Mouse (Mus musculus): ENCODE results near the gene Ptpn11. TPM values are rescaled to one million over a fixed set of nuclear protein-coding genes. Genes with fewer than 3 reads are reported as not detected.

Ptpn11 gene
- polyA plus RNA-seq, 1 experiment from 2014 or later: 23.3 TPM

GRCm38 (mm10) chr5:121142431-121143119 is 48.6 kb downstream of the Ptpn11 start:
- Histone ChIP-seq H3K4me3 (no peak overlapping the region), H3K4me1 (no peaks in the 10 kb centered on the region), H3K9me3 (no peaks in the 10 kb centered on the region), H3K9ac (no peak overlapping the region), H3K36me3 (peaks cover 86% of the 10 kb centered on the region), H3K27ac (no peak overlapping the region), H3K27me3 (no peaks in the 10 kb centered on the region), H3K4me2 (no peak overlapping the region)
- no peak for ATAC-seq (ENCODE audit: insufficient number of reproducible peaks, low FRiP score, low TSS enrichment, low read depth)
- WGBS: 87% methylated on average over 14 of the region's 14 CpGs

DNA sequence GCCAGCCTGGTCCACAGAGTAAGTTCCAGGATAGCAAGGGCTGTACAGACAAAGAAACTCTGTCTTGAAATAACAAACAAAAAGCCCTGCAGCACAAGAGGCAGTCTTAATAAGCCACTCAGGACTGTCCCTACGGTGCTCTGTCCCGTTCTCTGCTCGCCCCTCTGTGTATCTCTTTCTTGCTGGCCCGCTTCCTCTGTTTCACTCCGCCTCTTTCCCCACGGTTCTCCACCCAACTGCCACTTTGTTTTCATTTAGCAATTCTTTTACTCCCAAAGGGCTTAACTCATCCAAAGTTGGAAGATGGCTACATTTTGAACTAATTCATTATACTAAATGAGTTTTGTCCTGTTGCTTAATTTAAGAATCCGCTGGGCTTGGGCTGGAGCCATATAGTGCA is 50.9 kb downstream of the Ptpn11 start:
- H3K4me1 ChIP-seq: no peaks in the 10 kb centered on the region
- no peak overlapping the region for H3K9ac ChIP-seq
- ATAC-seq (ENCODE audit: insufficient number of reproducible peaks, low FRiP score, low TSS enrichment, low read depth): no peak
- no peak overlapping the region for H3K4me2 ChIP-seq
- no peak overlapping the region for H3K4me3 ChIP-seq
- H3K36me3 ChIP-seq: peaks cover 88% of the 10 kb centered on the region
- H3K9me3 ChIP-seq: no peaks in the 10 kb centered on the region
- H3K27ac ChIP-seq: no peak overlapping the region
- WGBS: 67% methylated on average over 7 of the region's 7 CpGs
- no peaks in the 10 kb centered on the region for H3K27me3 ChIP-seq

GRCm38 (mm10) chr5:121137125-121137524 is 54.1 kb downstream of the Ptpn11 start:
- Histone ChIP-seq H3K4me3 (no peak overlapping the region), H3K27me3 (no peaks in the 10 kb centered on the region), H3K4me2 (no peak overlapping the region), H3K36me3 (peaks cover 88% of the 10 kb centered on the region), H3K9me3 (no peaks in the 10 kb centered on the region), H3K4me1 (no peaks in the 10 kb centered on the region), H3K9ac (no peak overlapping the region), H3K27ac (no peak overlapping the region)
- 94% methylated on average over 8 of the region's 8 CpGs for WGBS
- no peak for ATAC-seq (ENCODE audit: insufficient number of reproducible peaks, low FRiP score, low TSS enrichment, low read depth)

DNA sequence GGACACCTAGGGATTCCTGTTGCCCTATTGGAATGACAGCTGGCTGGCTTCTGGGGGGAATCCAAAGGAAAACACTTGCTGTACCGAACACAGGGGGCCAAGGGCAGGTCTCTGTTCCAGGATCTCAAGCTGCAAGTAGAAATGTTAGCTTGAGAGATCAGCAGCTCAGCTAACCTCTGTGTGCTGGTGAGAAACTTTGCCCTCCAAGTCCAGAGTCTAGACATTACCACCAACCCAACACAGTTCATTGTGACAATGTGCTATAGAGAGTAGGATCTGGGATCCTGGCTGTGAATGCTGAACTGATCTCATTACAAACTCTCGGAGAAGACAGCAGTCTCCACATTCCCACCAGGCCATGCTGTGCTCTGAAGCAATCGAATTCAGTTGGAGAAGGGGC is 59.4 kb downstream of the Ptpn11 start:
- ATAC-seq (ENCODE audit: insufficient number of reproducible peaks, low FRiP score, low TSS enrichment, low read depth): no peak
- Histone ChIP-seq H3K9ac (no peak overlapping the region), H3K4me2 (no peak overlapping the region), H3K27me3 (no peaks in the 10 kb centered on the region), H3K27ac (no peak overlapping the region), H3K4me1 (no peaks in the 10 kb centered on the region), H3K9me3 (no peaks in the 10 kb centered on the region), H3K4me3 (no peak overlapping the region), H3K36me3 (peaks cover 73% of the 10 kb centered on the region)
- 87% methylated on average over 3 of the region's 3 CpGs for WGBS

DNA sequence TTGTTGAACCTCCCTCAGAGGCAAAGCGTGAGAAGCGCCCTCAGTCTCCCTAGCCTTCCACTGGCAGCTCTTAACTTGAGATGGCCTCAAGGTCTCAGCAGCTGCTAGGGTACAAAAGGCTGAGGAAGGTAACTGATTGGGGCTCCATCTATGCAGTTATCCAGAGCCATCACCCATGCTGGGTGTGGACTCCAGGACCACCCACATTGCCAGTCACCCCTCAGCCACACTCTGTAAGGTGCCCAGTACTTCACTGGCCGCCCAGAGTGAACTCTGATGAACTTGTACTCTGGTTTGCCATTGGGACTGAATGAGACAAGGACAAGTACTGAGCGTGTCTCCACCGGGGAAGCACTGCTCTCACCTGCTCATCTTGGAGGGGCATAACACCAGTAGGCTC is 61.9 kb downstream of the Ptpn11 start:
- Histone ChIP-seq H3K36me3 (peaks cover 48% of the 10 kb centered on the region), H3K4me3 (no peak overlapping the region), H3K9me3 (no peaks in the 10 kb centered on the region), H3K4me2 (no peak overlapping the region), H3K27me3 (no peaks in the 10 kb centered on the region), H3K27ac (no peak overlapping the region), H3K9ac (no peak overlapping the region), H3K4me1 (no peaks in the 10 kb centered on the region)
- WGBS: 96% methylated on average over 5 of the region's 5 CpGs
- no peak for ATAC-seq (ENCODE audit: insufficient number of reproducible peaks, low FRiP score, low TSS enrichment, low read depth)

DNA sequence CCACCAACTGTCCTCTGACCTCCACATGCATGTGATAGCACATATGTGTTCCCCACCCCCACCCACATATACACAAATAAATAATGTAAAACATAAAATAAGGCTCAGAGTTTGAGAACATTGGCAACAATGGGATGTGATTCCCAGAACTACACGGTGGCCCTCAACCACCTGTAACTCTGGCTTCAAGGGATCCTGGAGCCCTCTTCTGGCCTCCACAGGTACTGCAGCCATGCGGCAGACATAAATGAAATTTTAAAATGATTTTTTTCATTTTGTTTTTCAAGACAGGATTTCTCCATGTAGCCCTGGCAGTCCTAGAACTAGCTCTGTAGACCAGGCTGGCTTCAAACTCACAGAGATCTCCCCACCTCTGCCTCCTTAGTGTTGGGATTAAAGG is 65.1 kb downstream of the Ptpn11 start:
- WGBS: 84% methylated on average over 2 of the region's 2 CpGs
- Histone ChIP-seq H3K36me3 (peaks cover 17% of the 10 kb centered on the region), H3K4me2 (no peak overlapping the region), H3K9me3 (no peaks in the 10 kb centered on the region), H3K4me3 (no peak overlapping the region), H3K9ac (no peak overlapping the region), H3K27me3 (no peaks in the 10 kb centered on the region), H3K27ac (no peak overlapping the region), H3K4me1 (no peaks in the 10 kb centered on the region)
- ATAC-seq (ENCODE audit: insufficient number of reproducible peaks, low FRiP score, low TSS enrichment, low read depth): no peak

GRCm38 (mm10) chr5:121125563-121125962 is 65.6 kb downstream of the Ptpn11 start:
- peaks cover 15% of the 10 kb centered on the region for H3K36me3 ChIP-seq
- no peak overlapping the region for H3K4me2 ChIP-seq
- H3K4me3 ChIP-seq: no peak overlapping the region
- H3K9ac ChIP-seq: no peak overlapping the region
- ATAC-seq (ENCODE audit: insufficient number of reproducible peaks, low FRiP score, low TSS enrichment, low read depth): no peak
- H3K4me1 ChIP-seq: no peaks in the 10 kb centered on the region
- no peaks in the 10 kb centered on the region for H3K9me3 ChIP-seq
- no peak overlapping the region for H3K27ac ChIP-seq
- no peaks in the 10 kb centered on the region for H3K27me3 ChIP-seq
- WGBS: 86% methylated on average over 14 of the region's 14 CpGs

- peaks cover 8% of the 10 kb centered on the region; the same call in 1 of the 2 replicates for H3K36me3 ChIP-seq
- H3K4me1 ChIP-seq: no peaks in the 10 kb centered on the region
- no peak for ATAC-seq (ENCODE audit: insufficient number of reproducible peaks, low FRiP score, low TSS enrichment, low read depth)
- no peak overlapping the region for H3K4me2 ChIP-seq
- WGBS: 46% methylated on average over 5 of the region's 5 CpGs
- H3K27me3 ChIP-seq: no peaks in the 10 kb centered on the region
- no peak overlapping the region for H3K9ac ChIP-seq
- no peaks in the 10 kb centered on the region for H3K9me3 ChIP-seq
- H3K27ac ChIP-seq: no peak overlapping the region
- no peak overlapping the region for H3K4me3 ChIP-seq
These were observed 66.7 kb downstream of the Ptpn11 start for GRCm38 (mm10) chr5:121124208-121125185.

- Histone ChIP-seq H3K4me2 (no peak overlapping the region), H3K4me1 (no peaks in the 10 kb centered on the region), H3K27me3 (no peaks in the 10 kb centered on the region), H3K9ac (no peak overlapping the region), H3K9me3 (no peaks in the 10 kb centered on the region), H3K4me3 (no peak overlapping the region), H3K36me3 (0 out of 2 replicates have a peak, but pooled peaks cover under 1% of the 10 kb centered on the region), H3K27ac (no peak overlapping the region)
- ATAC-seq (ENCODE audit: insufficient number of reproducible peaks, low FRiP score, low TSS enrichment, low read depth): no peak
- WGBS: 79% methylated on average over 5 of the region's 5 CpGs
These were observed 67.8 kb downstream of the Ptpn11 start for GRCm38 (mm10) chr5:121123399-121123798.

DNA sequence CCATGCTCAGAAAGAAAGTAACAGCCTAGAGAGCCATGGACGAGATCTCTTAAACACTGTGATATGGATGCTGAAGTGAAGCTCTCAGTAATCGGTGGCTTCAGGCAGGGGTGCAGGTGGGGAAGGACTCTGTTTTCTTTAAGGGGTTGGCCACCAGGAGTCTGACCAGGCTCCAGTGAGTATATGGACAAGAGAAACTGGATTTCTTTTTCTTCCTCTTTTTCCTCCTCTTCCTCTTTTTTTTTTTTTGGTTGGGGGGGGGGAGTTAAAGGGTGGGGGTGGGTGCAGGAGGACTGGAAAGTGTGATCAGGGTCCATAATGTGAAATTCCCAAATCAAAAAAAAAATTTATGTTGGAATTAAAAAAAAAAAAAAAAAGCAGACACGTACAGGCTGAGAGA is 68.6 kb downstream of the Ptpn11 start:
- no peaks in the 10 kb centered on the region for H3K27me3 ChIP-seq
- H3K36me3 ChIP-seq: no peaks in the 10 kb centered on the region
- no peak overlapping the region for H3K4me3 ChIP-seq
- H3K4me2 ChIP-seq: no peak overlapping the region
- no peaks in the 10 kb centered on the region for H3K4me1 ChIP-seq
- no peak overlapping the region for H3K9ac ChIP-seq
- no peak overlapping the region for H3K27ac ChIP-seq
- WGBS: 76% methylated on average over 3 of the region's 3 CpGs
- no peak for ATAC-seq (ENCODE audit: insufficient number of reproducible peaks, low FRiP score, low TSS enrichment, low read depth)
- H3K9me3 ChIP-seq: no peaks in the 10 kb centered on the region

- 93% methylated on average over 3 of the region's 3 CpGs for WGBS
- no peak overlapping the region for H3K4me3 ChIP-seq
- H3K27me3 ChIP-seq: no peaks in the 10 kb centered on the region
- H3K4me2 ChIP-seq: no peak overlapping the region
- H3K9me3 ChIP-seq: no peaks in the 10 kb centered on the region
- no peaks in the 10 kb centered on the region for H3K36me3 ChIP-seq
- H3K4me1 ChIP-seq: no peaks in the 10 kb centered on the region
- no peak for ATAC-seq (ENCODE audit: insufficient number of reproducible peaks, low FRiP score, low TSS enrichment, low read depth)
- H3K9ac ChIP-seq: no peak overlapping the region
- no peak overlapping the region for H3K27ac ChIP-seq
These were observed 69.2 kb downstream of the Ptpn11 start for GRCm38 (mm10) chr5:121122036-121122435.

DNA sequence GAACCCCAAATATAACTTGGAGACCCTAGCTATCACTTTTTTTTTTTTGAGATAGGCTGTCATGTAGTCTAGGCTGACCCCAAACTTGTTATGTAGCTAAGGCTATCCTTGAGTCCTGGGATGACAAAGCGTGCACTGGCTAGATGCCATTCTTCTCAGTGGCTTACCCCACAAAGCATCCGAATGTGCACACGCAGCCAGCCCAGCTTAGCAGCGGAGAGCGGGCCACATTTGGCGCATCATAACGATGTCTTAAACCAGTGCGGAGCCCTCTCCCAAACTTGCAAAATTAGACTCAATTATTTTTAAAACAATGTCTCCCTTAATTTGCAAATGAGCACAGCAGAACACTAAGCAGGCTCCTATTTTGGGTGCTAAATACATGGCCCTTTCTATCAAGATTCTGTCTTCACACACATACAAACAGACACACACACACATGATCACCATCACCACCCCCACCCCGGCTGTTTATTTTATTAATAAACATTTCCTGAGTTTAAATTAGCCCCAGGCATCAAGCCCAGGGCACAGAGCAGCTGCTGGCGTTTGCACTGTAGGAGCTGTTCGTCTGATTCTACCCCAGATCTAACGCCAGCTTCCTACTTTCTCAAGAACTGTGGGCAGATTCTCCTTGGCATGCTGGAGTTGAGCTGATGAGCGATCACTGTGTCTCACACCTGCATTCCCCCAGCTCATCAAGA is 71.7 kb downstream of the Ptpn11 start:
- Histone ChIP-seq H3K9ac (no peak overlapping the region), H3K4me2 (no peak overlapping the region), H3K4me1 (no peaks in the 10 kb centered on the region), H3K4me3 (no peak overlapping the region), H3K9me3 (no peaks in the 10 kb centered on the region), H3K27me3 (no peaks in the 10 kb centered on the region), H3K27ac (no peak overlapping the region), H3K36me3 (no peaks in the 10 kb centered on the region)
- WGBS: 55% methylated on average over 13 of the region's 13 CpGs
- no peak for ATAC-seq (ENCODE audit: insufficient number of reproducible peaks, low FRiP score, low TSS enrichment, low read depth)
